Mouse (Mus musculus): ENCODE measurements around the gene Rtbdn.

GRCm38 (mm10) chr8:84930582-84930981 lies 16.2 kb upstream of the Rtbdn start:
- TF ChIP-seq CTCF (IDR thresholded peaks at IDR 0.05; ENCODE audit: low read depth, low read length) = no peak
- TF ChIP-seq POLR2A (IDR thresholded peaks at IDR 0.05; ENCODE audit: borderline replicate concordance, low read depth, low read length) = no peak
